Mouse (Mus musculus): ENCODE measurements around the gene Vwa8.

- no peak for TF ChIP-seq CTCF (IDR thresholded peaks at IDR 0.05; ENCODE audit: low read depth, low read length)
- TF ChIP-seq TAL1 (conservative IDR thresholded peaks at IDR 0.05; ENCODE audit: low read depth, low read length): no peak
- TF ChIP-seq GATA1 (IDR thresholded peaks at IDR 0.05; ENCODE audit: borderline replicate concordance, low read length): no peak
Observed at GRCm38 (mm10) chr14:79158219-79158521, 309.3 kb downstream of the Vwa8 start.
